Mouse (Mus musculus): ENCODE measurements around the gene Msh6.
"Not testable (repeated sequence)": the region's sequence is repeated elsewhere in the genome, so short reads cannot be mapped to it uniquely, and the experiment has no call there.

Msh6 gene

DNA sequence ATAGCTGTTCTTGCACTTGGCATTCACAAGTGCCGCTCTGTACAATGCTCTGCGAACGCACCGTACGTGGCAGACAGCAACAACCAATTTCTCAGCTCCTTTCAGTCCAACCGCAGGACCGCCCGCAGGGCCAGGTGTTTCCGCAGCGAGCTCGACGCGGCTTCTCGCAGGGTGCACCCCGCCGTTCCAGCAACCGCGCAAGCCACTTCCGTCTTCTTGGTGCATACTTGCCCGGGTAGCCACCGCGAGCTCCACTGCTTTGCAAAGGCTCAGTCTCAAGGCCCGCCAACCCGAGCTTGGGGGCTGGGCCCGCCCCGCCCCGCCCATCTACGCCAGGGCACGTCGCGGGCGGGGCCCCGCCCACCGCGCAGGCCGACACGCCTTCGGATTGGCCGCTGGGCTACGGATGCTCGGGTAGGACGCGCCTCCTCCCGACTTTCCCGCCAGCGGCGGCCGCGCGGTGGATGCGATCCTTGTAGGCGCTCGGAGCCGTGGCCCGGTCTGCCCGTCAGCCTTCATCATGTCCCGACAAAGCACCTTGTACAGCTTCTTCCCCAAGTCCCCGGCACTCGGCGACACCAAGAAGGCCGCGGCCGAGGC lies at the start of gene Msh6:
TSS of gene Msh6 (plus strand) at position 434 of the 600 bp plus-strand sequence.
- DNase-seq: peak; percentile 96

DNA sequence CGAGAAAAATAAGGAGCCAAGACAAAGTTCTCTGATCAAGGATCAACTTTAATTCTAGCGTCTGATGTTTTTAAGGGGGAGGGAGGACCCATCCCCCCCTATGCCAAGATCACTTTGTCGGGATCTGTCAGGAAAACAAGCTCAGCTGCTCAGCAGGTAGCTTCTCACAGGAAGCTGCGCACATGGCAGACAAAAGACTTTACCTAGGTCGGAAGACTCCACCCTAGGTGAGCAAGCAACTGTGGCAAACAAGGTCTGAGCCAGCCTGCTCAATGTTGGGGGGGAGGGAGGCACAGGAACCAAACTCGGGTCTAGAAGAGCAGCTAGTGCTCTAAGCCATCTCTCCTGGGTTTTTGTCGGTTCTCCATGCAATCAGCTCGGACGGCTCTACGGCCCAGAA lies 40.5 kb upstream of the Msh6 start:
- no peak for DNase-seq

DNA sequence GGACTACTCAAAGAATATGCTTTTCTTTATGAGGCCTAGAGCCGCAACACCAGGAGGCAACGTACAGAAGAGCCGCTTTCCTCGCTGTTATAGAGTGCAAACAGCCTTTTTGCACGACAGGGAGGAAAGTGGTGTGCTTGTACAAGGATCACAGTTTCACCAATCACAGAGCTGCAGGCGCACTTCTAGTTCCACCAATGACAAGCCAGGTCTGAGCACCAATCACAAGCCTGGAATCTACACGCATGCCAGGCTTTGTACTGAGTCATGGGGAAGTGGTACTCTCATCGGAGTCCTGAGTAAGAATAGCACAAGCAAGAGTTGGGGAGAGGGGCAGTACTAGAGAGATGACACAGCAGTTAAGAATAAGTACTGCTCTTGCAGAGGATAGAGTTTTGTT lies 40.1 kb upstream of the Msh6 start:
- no peak for DNase-seq

DNA sequence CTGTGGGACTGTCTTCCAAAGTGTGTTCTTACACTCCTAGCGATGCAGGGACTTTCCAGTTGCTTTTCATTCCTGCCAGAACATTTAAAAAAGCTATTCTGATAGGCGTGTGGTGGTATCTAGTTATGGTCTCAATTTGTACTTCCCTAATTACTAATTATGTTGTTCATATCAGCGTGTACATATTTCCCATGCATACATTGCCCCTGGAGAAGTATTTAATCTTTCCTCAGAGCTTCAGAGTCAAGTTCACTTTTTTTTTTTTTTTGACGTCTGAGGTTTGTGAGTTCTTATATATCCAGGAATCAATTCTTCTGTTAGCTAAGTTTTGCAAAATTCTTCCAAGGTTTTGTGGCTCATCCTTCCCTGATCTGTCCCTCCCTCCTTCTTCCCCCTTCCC lies 38.7 kb upstream of the Msh6 start:
- no peak for DNase-seq

DNA sequence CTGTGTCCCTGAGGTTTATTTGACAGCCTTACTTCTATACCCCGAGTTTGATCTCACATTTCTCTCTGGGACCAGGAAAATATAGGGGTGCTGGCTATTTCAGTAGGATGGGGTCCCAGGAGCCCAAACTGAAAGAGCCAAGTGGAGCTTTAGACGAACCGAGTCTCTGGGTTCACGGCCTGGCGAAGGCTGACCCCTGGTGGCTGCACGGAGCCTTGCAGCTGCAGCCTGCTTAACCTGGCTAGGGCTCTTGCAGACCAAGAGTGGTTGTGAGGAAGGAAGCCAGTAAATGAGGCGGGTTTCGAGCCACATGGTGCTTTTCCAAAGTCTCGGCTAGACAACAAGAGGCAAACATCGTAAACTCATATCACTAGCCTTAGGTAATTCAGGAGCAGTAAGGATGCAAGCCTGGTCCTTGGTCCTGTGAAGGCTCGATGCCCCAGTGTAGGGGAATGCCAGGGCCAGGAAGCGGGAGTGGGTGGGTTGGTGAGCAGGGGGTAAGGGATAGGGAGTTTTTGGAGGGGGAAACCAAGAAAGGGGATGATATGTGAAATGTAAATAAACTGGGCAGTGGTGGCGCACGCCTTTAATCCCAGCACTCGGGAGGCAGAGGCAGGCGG lies 25.8 kb upstream of the Msh6 start:
- DNase-seq: peak; percentile 67

DNA sequence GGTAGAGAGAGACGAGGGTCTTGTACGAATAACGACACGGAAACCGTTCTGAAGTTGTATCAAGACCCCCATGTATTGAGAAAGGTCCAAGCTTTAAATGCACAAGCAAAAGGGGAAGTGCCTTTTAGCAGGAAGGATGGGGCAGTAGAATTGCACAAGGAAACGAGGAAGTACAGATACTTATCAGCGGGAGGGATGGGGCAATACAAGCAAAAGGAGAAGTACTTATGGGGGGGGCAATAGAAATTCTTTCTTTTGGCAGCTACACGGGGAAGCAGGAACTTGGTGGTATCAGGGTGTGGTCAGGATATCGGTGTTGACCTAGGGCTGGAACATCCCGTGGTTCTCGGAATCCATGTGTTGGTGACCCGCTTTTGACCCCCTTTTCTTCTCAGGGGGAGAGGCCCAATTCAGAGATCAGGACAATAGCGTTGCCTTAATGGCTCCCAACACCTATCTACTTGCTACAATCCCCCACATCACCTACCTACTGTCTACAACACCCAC lies 20.2 kb upstream of the Msh6 start:
- not testable (repeated sequence) for DNase-seq

DNA sequence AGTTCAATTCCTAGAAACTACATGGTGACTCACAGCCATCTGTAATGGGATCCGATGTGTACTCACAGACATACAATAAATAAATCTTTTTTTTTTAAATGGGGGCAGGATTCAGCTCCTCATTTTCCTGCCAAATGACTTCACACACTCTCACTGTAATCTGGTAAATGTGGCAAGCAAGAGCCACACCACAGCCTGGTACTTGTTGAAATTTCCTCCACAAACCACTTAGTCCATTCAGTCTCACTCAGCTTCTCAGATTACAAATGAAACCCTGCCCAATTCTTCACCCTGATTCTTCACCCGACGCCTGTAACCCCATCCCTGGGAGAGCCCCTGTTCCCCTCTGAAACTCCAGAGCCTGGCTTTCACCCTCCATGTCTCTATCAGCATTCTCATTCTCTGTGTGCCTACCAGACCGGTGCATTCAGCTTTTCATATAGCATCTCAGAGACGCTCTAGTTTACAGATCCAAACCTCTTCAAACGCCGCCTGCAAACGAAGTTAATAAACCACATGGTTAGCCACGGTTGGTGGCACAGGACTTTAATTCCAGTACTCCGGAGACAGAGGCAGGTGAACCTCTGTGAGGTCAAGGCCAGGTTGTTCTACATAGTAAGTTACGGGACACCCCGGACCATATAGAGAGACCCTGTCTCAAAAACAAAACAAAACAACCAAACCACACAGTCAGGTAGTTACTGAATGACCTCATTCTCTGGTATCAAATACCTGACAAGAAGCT lies 17.6 kb upstream of the Msh6 start:
- DNase-seq: no peak

DNA sequence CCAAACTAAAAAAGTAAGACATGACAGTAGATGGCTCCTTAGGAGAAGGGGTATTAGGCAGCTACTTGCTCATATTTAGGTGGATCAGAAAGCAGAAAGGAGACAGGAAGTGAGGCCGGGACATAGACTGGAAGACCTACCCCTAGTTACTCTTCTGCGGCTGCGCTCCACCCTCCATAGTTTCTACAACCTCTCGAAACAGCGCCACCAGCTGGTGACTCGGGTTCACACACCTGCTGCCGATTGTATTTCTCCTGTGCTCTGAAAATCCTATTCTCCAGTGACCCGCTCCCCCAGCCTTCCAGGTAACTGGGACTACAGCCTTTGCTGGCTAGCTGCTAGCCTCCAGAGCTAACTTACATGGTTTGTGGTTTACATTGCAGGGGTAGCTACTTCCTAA lies 16.6 kb upstream of the Msh6 start:
- DNase-seq: peak; percentile 21

DNA sequence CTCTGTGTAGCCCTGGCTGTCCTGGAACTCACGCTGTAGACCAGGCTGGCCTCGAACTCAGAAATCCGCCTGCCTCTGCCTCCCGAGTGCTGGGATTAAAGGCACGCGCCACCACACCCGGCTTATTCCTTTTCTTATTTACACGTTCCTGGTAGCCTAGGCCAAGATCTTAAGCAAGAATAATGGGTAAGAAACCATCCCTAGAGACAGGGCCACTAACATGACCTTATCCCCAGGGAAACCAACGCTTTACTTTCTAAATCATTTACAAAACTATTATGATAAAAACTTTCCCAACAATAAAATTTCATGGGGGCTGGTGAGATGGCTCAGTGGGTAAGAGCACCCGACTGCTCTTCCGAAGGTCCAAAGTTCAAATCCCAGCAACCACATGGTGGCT lies 15.5 kb upstream of the Msh6 start:
- not testable (repeated sequence) for DNase-seq

DNA sequence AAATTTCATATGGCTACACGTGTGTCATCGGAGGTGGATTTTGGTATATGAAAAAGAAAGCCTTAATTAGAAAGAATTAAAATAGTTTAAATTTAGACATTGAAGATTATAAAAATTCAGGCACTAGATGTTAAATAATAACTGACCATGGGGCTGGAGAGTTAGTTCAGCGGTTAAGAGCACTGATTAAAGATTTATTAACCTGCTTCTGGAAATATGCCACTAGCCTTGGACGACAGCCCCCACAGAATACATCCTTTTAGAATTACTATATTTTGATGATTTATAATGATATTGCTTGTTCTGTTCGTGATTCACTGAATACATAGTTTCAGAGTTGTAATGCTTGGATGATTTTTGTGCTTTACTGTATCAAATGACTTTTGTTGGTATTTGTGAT lies 14.9 kb upstream of the Msh6 start:
- DNase-seq: not testable (repeated sequence)

DNA sequence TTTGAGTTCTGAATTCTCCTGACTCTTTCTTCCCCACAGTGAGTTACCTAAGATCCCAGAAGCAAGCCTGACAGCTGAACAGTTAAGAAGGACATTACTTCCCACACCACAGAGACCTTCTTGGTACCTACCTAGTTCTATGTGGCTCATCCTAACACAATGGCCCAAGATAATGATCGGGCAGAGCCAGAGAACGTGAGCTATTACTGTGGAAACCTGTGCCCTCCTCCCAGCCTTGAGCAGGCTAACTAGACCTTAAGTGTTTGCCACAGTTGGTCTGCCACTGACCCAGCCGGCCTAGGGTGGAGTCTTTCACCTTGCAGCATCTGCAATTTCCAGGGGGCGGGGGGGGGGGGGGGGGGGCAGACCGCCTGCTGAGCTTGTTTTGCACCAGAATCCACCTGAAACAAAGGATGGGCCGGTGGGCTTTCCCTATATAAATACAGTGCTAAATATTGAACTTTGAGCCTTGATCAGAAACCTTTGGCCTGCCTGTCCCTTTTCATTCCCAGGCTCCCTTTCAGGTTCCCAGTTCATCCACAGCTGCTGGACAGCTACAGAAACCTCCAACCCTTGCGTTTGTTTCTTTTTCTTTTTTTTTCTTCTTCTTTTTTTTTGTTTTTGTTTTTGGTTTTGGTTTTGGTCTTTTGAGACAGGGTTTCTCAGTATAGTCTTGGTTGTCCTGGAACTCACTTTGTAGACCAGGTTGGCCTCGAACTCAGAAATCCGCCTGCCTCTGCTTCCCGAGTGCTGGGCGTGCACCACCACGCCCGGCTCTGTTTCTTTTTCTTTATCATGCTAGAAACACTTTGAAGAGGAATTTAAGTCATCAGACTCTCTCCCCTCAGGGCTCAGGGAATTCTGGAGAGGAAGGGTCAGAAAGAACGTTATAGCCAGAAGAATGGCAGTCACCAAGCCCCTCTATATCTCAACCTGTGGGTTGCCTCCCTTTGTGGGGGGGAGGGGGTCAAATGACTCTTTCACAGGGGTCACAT lies 11.5 kb upstream of the Msh6 start:
- no peak for DNase-seq

DNA sequence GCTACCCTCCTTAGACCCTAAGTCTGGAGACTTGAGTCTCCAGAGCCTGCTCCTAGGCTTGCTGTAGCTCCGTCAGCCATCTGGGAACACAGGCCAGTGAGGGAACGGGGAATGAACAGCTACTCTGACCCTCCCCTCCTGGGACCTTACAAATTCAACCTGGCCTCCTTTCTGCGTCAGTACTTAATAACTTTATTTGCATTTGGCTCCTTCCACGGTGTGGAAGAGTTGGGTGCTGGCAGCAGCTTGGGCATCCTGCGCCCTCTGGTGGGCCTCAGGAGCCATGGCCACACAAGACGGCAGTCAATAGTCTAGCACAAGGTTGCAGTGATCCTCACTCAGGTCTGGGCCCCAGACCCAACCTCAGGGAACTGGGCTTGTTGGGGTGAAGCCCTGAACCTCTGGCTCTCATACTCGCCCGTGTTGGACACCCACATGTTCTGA lies 6.4 kb upstream of the Msh6 start:
- not testable (repeated sequence) for DNase-seq

DNA sequence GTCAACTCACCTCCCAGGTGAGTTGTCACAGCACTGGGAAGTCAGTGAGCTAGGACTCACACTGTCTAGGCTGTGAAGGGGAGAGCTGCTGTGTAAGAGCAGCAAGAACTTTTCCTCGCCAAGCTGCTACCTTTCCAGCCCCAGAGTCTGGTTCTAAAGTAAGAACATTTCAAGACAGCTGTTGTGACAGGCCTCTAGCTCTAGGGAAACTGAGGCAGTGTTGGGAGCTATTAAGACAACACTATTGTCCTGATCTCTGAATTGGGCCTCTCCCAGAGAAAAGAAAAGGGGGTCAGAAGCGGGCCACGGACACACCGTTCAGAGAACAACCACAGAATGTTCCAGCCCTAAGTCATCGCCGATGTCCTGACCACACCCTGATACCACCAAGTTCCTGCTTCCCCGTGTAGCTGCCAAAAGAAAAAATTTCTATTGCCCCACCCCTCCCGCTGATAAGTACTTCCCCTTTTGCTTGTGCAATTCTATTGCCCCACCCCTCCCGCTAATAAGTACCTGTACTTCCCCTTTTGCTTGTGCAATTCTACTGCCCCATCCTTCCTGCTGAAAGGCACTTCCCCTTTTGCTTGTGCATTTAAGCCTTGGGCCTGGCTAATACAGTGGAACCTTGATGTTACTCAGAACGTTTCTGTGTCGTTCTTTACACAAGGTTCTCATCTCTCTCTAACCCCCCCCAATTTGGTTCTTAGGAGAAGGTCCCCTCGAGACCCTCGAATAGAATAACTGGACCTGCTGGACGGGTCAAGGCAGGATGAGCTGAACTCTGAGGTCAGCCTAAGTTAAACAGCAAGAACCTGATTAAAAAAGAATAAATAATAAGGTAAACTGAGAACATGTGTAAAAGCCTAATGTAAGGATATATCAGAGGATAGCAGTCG lies 2.9 kb upstream of the Msh6 start:
- DNase-seq: not testable (repeated sequence)

DNA sequence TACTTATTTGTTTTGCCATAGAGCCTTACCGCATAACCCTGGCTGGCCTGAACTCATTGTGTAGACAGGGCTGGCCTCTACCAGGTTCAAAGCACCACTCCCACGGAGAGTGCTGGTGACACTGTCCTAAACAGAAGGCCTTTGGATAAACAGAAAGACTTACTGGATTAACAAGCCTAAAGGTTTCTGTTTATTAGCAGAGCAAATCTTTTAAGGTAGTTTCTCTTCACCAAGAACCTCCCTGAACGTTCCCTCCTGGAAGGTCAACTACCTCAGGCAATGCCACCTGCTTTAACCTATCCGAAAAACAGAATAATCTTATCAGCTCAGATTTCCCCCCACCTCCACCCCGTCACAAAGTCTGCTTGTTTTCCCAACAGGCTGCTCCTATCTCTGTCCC lies 2.0 kb upstream of the Msh6 start:
- no peak for DNase-seq

DNA sequence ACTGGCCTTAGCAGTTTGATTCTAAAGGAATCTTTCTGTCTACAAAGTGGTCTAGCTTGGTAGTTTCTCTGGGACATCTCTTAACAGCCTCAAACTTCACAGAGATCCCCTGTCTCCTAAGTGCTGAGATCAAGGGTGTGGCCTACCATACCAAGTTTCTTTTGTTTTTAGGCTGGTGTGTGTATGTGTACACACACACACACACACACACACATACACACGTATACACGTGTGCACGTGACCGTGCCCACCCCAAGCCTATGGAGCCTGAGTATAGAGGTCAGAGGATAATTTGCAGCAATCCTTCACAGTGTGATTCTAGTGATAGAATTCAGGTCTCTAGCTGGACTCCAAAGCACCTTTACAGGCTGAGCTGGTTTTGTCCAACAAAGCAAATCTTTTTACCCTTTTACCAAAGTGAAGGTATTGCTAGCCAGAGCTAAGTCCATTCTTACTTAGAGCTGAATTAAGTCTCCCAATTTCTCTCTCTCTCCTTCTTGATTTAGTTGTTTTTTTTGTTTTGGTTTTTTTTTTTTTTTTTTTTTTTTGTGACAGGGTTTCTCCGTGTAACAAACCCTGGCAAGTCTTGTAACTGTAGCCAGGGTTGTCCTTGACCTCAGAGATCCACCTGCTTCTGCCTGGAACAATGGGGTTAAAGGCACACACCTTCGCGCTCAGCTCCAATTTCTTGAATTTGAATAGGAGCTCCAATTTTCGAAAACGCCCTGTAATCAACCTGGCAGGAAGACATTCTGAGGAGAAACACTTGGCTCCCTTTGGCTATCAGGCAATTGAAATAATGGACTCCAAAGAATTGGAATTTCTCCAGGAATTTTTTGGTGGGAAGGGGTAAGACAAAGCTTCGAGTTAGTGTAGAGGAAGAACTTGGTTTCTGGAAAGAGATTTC lies 1.3 kb upstream of the Msh6 start:
- no peak for DNase-seq

DNA sequence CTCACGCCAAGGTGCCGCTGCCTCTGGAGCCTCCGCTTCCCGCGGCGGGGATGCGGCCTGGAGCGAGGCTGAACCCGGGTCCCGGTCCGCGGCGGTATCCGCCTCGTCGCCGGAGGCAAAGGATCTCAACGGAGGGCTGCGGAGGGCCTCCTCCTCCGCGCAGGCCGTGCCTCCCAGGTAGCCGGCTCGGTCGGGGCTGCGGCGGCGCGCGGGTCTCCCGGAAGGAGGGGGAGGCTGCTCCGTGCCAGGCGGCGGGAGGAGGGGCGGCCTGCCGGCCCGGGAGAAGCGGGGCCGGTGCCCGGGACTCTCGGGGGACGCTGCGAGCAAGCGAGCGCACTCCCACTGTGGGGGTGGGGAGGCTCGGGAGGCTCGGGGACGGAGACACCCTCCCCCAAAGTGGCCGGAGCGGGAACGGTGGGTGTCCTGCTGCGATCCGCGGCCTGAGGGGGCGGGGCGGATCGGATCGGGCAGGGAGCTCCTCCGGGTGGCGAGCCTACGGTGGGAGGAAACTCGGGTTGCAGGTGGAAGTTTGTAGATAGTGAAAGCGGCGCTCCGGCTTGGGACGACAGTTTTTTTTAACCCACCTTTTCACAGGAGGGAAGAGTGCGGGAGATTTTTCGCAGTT lies 479 bp downstream of the Msh6 start:
- peak; percentile 85 for DNase-seq

DNA sequence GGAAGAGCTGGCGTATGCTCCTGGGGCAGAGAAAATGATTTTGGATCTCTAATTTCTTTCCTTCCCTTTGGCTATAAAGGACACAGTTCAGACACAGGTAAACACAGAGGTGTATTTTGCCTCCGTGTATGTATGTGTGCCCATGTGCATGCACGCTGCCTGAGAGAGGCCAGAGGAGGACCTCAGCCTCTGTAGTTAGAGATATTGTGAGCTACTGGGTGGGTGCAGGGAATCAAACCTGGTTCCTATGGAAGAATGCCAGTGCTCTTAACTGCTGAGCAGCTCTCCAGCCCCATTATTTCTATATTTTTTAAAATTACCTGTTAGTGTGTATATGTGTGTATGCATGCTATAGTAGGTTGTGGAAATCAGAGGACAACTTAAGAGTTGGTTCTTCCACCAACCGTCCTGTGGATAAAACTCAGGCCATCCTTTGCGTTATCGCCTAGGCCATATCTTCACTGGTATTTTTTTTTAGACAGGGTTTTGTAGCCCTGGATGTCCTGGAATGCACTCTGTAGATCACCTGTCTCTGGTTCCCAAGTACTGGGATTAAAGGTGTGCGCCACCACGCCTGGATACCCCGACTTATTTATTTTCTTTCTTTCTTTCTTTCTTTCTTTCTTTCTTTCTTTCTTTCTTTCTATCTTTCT lies 1.4 kb downstream of the Msh6 start:
- peak; percentile 20 for DNase-seq

DNA sequence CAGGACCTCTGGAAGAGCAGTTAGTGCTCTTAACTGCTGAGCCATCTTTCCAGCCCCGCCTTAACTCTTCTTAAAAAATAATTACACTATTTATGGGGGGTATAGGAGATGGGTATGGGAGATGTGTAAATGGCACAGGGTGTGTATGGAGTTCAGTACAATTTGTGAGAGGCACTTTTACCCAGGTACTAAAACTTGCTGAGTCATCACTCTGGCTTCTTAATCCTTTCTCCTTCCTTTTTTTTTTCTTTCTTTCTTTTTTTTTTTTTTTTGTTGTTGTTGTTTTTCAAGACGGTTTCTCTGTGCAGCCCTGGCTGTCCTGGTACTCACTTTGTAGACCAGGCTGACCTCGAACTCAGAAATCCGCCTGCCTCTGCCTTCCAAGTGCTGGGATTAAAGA lies 2.1 kb downstream of the Msh6 start:
- DNase-seq: not testable (repeated sequence)

DNA sequence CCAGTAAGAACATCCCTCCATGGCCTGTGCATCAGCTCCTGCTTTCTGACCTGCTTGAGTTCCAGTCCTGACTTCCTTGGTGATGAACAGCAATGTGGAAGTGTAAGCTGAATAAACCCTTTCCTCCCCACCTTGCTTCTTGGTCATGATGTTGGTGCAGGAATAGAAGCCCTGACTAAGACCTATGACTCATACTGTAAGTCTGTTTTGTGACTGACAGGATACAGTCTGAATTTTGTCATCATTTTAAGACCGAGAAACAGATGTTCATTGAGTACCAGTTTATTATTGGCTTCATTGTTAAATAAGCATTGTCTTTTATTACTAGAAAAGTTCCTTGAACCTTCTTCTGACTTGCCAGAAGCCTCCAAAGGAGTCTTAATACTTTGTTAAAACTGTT lies 4.8 kb downstream of the Msh6 start:
- not testable (repeated sequence) for DNase-seq
